Mouse (Mus musculus) liver, embryonic 11.5 days (tissue): Measurements from ENCODE around the gene Maz. TPM values are rescaled to one million over a fixed set of nuclear protein-coding genes. Genes with fewer than 3 reads are reported as not detected.

Experiments used
- ATAC-seq: fragments of 200-750 bp; cut with Nextera tagmentation; replicated peaks from 2 replicates; pipeline ENCODE4 v1.8.0; 2017; ENCODE audit warnings: moderate number of reproducible peaks, mild to moderate bottlenecking, moderate TSS enrichment, moderate library complexity; ENCODE audit not compliant: low FRiP score
- DNase-seq: peaks from one replicate; pipeline ENCODE4 v3.0.0-alpha.2; 2017; ENCODE audit warnings: low spot score
- H3K27ac ChIP-seq: fragments of 300-500 bp; sonication (generic); 2 replicates; pipeline ENCODE4 v1.5.1; 2014; ENCODE audit warnings: mild to moderate bottlenecking, low read depth, low read length, control low read depth
- H3K27me3 ChIP-seq: fragments of 300-500 bp; sonication (generic); replicated peaks from 2 replicates; pipeline ENCODE4 v1.6.1; 2014; ENCODE audit warnings: low read length, mixed read lengths; ENCODE audit not compliant: control insufficient read depth, insufficient read depth
- H3K36me3 ChIP-seq: fragments of 300-500 bp; sonication (generic); 2 replicates; pipeline ENCODE4 v1.6.1; 2014; ENCODE audit warnings: mild to moderate bottlenecking, low read length, moderate library complexity, mixed read lengths; ENCODE audit not compliant: control insufficient read depth, insufficient read depth
- H3K4me1 ChIP-seq: fragments of 300-500 bp; sonication (generic); replicated peaks from 2 replicates; pipeline ENCODE4 v1.6.1; 2014; ENCODE audit warnings: low read length, mixed read lengths; ENCODE audit not compliant: control insufficient read depth, insufficient read depth
- H3K4me2 ChIP-seq: fragments of 300-500 bp; sonication (generic); 2 replicates; pipeline ENCODE4 v1.6.1; 2014; ENCODE audit warnings: mild to moderate bottlenecking, control low read depth, moderate library complexity
- H3K4me3 ChIP-seq: fragments of 300-500 bp; sonication (generic); 2 replicates; pipeline ENCODE4 v1.5.1; 2014; ENCODE audit warnings: low read depth, low read length, control low read depth
- H3K9ac ChIP-seq: fragments of 300-500 bp; sonication (generic); 2 replicates; pipeline ENCODE4 v1.6.1; 2014; ENCODE audit warnings: low read depth, low read length, control low read depth
- H3K9me3 ChIP-seq: fragments of 300-500 bp; sonication (generic); 2 replicates; pipeline ENCODE4 v1.6.1; 2016; ENCODE audit warnings: low read length, inconsistent platforms, mixed read lengths; ENCODE audit not compliant: control insufficient read depth
- WGBS: fragments of 180-500 bp; shearing (Covaris S2); extraction: QIAGEN DNeasy Blood & Tissue Kit; methylation state at CpG from one replicate; pipeline ENCODE4 v1.1.7; 2014; 5-methylcytosine and 5-hydroxymethylcytosine counted together
- polyA plus RNA-seq: library from polyadenylated mRNA; unstranded; fragments of >200 nt; fragmentation: Nextera tagmentation; extraction: Ambion mirVana; gene quantifications from 2 replicates; pipeline ENCODE4 v1.2.1, GENCODE M21; 2014

Gene Maz
- polyA plus RNA-seq, 1 experiment from 2014 or later, result 98.8 TPM

- Histone ChIP-seq H3K9me3 (no peaks in the 10 kb centered on the region), H3K27me3 (no peaks in the 10 kb centered on the region), H3K4me3 (no peak overlapping the region), H3K9ac (peak overlapping the region; percentile 35), H3K4me2 (peak overlapping the region; percentile 36), H3K36me3 (peaks cover 24% of the 10 kb centered on the region), H3K4me1 (peaks cover 68% of the 10 kb centered on the region), H3K27ac (0 out of 2 replicates have a peak overlapping the region, but pooled peaks have one; percentile 57)
- ATAC-seq (no peak), DNase-seq (no peak)
- WGBS, result 78% methylated on average over 15 of the region's 15 CpGs
Measured at GRCm38 (mm10) chr7:127018416-127019305, 8.2 kb downstream of the Maz start.

- Histone ChIP-seq H3K9me3 (no peaks in the 10 kb centered on the region), H3K36me3 (peaks cover 20% of the 10 kb centered on the region), H3K27me3 (no peaks in the 10 kb centered on the region), H3K4me2 (peak overlapping the region; percentile 25), H3K4me3 (no peak overlapping the region), H3K27ac (peak overlapping the region; percentile 51), H3K9ac (peak overlapping the region; percentile 35; the same call in 1 of the 2 replicates), H3K4me1 (peaks cover 64% of the 10 kb centered on the region)
- ATAC-seq (no peak), DNase-seq (no peak)
- WGBS, result 50% methylated on average over 6 of the region's 6 CpGs
Measured at GRCm38 (mm10) chr7:127017950-127018345, 8.9 kb downstream of the Maz start.

- peak within 1 kb of the TSS; percentile 94 for H3K9ac ChIP-seq
- no peaks in the 10 kb centered on the region for H3K9me3 ChIP-seq
- H3K4me1 ChIP-seq, result peaks cover 59% of the 10 kb centered on the region
- peaks cover 15% of the 10 kb centered on the region for H3K36me3 ChIP-seq
- peak; percentile 98 for DNase-seq
- H3K4me3 ChIP-seq, result peak within 1 kb of the TSS; percentile 86
- peak; percentile 84 for ATAC-seq
- WGBS, result 5% methylated on average over 39 of the region's 39 CpGs
- no peaks in the 10 kb centered on the region for H3K27me3 ChIP-seq
- peak within 1 kb of the TSS; percentile 98 for H3K4me2 ChIP-seq
- H3K27ac ChIP-seq, result peak within 1 kb of the TSS; percentile 95
Measured at GRCm38 (mm10) chr7:127016971-127017949, 9.6 kb downstream of the Maz start, which contains the start of gene Pagr1a. TSS of gene Pagr1a (minus strand) at chr7:127017352.

GRCm38 (mm10) chr7:127016486-127016938 lies 10.3 kb downstream of the Maz start:
- Histone ChIP-seq H3K9me3 (no peaks in the 10 kb centered on the region), H3K4me3 (peak overlapping the region; percentile 86), H3K4me1 (peaks cover 52% of the 10 kb centered on the region), H3K4me2 (peak overlapping the region; percentile 98), H3K36me3 (peaks cover 13% of the 10 kb centered on the region), H3K27ac (peak overlapping the region; percentile 95), H3K27me3 (no peaks in the 10 kb centered on the region), H3K9ac (peak overlapping the region; percentile 94)
- WGBS, result 0% methylated on average over 22 of the region's 22 CpGs
- DNase-seq (peak; percentile 78), ATAC-seq (peak; percentile 60)

- H3K4me1 ChIP-seq, result peaks cover 49% of the 10 kb centered on the region
- no peaks in the 10 kb centered on the region for H3K27me3 ChIP-seq
- H3K9ac ChIP-seq, result peak within 1 kb of the TSS; percentile 94
- H3K36me3 ChIP-seq, result peaks cover 13% of the 10 kb centered on the region
- no peak for ATAC-seq
- no peak for DNase-seq
- H3K4me2 ChIP-seq, result peak within 1 kb of the TSS; percentile 98
- no peaks in the 10 kb centered on the region for H3K9me3 ChIP-seq
- peak within 1 kb of the TSS; percentile 86 for H3K4me3 ChIP-seq
- H3K27ac ChIP-seq, result peak within 1 kb of the TSS; percentile 95
Measured at GRCm38 (mm10) chr7:127016481-127016485, 10.6 kb downstream of the Maz start, which contains the start of gene Pagr1b. TSS of gene Pagr1b (minus strand) at chr7:127016484.

GRCm38 (mm10) chr7:127016081-127016480 lies 10.8 kb downstream of the Maz start:
- peak overlapping the region; percentile 86 for H3K4me3 ChIP-seq
- H3K27me3 ChIP-seq, result no peaks in the 10 kb centered on the region
- ATAC-seq (peak; percentile 46), DNase-seq (no peak)
- peaks cover 47% of the 10 kb centered on the region for H3K4me1 ChIP-seq
- H3K9me3 ChIP-seq, result no peaks in the 10 kb centered on the region
- H3K4me2 ChIP-seq, result peak overlapping the region; percentile 98
- H3K36me3 ChIP-seq, result peaks cover 13% of the 10 kb centered on the region
- peak overlapping the region; percentile 95 for H3K27ac ChIP-seq
- 3% methylated on average over 10 of the region's 10 CpGs for WGBS
- peak overlapping the region; percentile 94 for H3K9ac ChIP-seq

- no peaks in the 10 kb centered on the region for H3K27me3 ChIP-seq
- H3K4me3 ChIP-seq, result no peak overlapping the region; the same call in 1 of the 2 replicates
- DNase-seq, result no peak
- no peaks in the 10 kb centered on the region for H3K9me3 ChIP-seq
- peaks cover 37% of the 10 kb centered on the region for H3K4me1 ChIP-seq
- 92% methylated on average over 12 of the region's 12 CpGs for WGBS
- peaks cover 13% of the 10 kb centered on the region for H3K36me3 ChIP-seq
- no peak overlapping the region for H3K9ac ChIP-seq
- peak overlapping the region; percentile 98 for H3K4me2 ChIP-seq
- no peak overlapping the region for H3K27ac ChIP-seq
- no peak for ATAC-seq
Measured at GRCm38 (mm10) chr7:127014993-127015392, 11.8 kb downstream of the Maz start.

GRCm38 (mm10) chr7:127014320-127014719 lies 12.5 kb downstream of the Maz start, which contains the start of gene Mvp:
TSS of gene Mvp (minus strand) at chr7:127014621.
- H3K27me3 ChIP-seq, result no peaks in the 10 kb centered on the region
- peaks cover 33% of the 10 kb centered on the region for H3K4me1 ChIP-seq
- no peaks in the 10 kb centered on the region for H3K9me3 ChIP-seq
- 0 out of 2 replicates have a peak within 1 kb of the TSS, but pooled peaks have one; percentile 1 for H3K27ac ChIP-seq
- H3K9ac ChIP-seq, result peak within 1 kb of the TSS; percentile 94
- 31% methylated on average over 11 of the region's 11 CpGs for WGBS
- peak within 1 kb of the TSS; percentile 98 for H3K4me2 ChIP-seq
- ATAC-seq (no peak), DNase-seq (no peak)
- peak within 1 kb of the TSS; percentile 86 for H3K4me3 ChIP-seq
- peaks cover 13% of the 10 kb centered on the region for H3K36me3 ChIP-seq
